Mouse (Mus musculus): ENCODE data around the gene Gal. TPM values are rescaled to one million over a fixed set of nuclear protein-coding genes. Genes with fewer than 3 reads are reported as not detected.

Gal gene
- 129 TPM for polyA plus RNA-seq (2015; fragmentation: Illumina TruSeq; extraction: RNeasy Lipid Tissue Mini Kit (QIAGEN cat#74804); ENCODE audit: insufficient read depth, low read depth, low replicate concordance)

GRCm38 (mm10) chr19:3414268-3414733 is at the start of gene Gal:
Gal (minus strand) TSS chr19:3414544.

GRCm38 (mm10) chr19:3388629-3389057 is 25.7 kb downstream of the Gal start, which contains the start of gene Tesmin:
Tesmin (plus strand) TSS chr19:3388857.

Other genes starting within 250 kb of the Gal start
- gene Mrpl21, start 131.6 kb downstream of the Gal start, polyA plus RNA-seq (2015; fragmentation: Illumina TruSeq; extraction: RNeasy Lipid Tissue Mini Kit (QIAGEN cat#74804); ENCODE audit: insufficient read depth, low read depth, low replicate concordance) = 15.9 TPM
- gene Ighmbp2, start 131.5 kb downstream of the Gal start, polyA plus RNA-seq (2015; fragmentation: Illumina TruSeq; extraction: RNeasy Lipid Tissue Mini Kit (QIAGEN cat#74804); ENCODE audit: insufficient read depth, low read depth, low replicate concordance) = 1.8 TPM
- 10.6 TPM for gene Cpt1a, start 92.2 kb downstream of the Gal start, polyA plus RNA-seq (2015; fragmentation: Illumina TruSeq; extraction: RNeasy Lipid Tissue Mini Kit (QIAGEN cat#74804); ENCODE audit: insufficient read depth, low read depth, low replicate concordance)
- gene Tesmin, start 25.7 kb downstream of the Gal start, polyA plus RNA-seq (2015; fragmentation: Illumina TruSeq; extraction: RNeasy Lipid Tissue Mini Kit (QIAGEN cat#74804); ENCODE audit: insufficient read depth, low read depth, low replicate concordance) = not detected
- 17.0 TPM for gene Ppp6r3, start 161.2 kb upstream of the Gal start, polyA plus RNA-seq (2015; fragmentation: Illumina TruSeq; extraction: RNeasy Lipid Tissue Mini Kit (QIAGEN cat#74804); ENCODE audit: insufficient read depth, low read depth, low replicate concordance)

All from pancreas, adult 10 weeks (tissue).